Mouse (Mus musculus) lung, postnatal 4 days (tissue): ENCODE measurements around the gene Ctrc.
A peak's percentile ranks its signal among the peaks of the same experiment; 100 is the strongest.

Experiments used
- DNase-seq, 2 experiments: peaks; one replicate each; pipeline ENCODE4 v3.0.0; 2021

Ctrc gene

DNA sequence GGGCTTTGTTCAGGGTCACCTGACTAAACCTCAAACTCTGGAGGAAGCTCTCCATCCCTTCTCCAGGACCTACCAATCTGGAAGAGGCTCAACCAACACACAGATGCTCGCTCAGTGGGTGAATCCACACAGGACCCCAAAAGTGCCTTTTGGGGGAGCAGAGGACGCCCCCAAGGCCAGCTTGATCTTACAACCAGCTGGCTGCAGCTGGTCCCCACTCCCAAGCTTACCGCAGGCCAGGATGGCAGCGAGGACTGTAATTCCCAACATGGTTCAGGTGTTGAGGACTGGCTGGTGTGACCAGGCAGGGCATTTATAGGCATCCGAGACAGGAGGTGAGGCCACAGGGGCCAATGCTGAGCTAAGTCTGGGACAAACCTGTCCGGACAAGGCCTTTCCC lies at the start of gene Ctrc:
Gene Ctrc (minus strand): TSS at position 361 of the 400 bp plus-strand sequence.
- no peak for DNase-seq

DNA sequence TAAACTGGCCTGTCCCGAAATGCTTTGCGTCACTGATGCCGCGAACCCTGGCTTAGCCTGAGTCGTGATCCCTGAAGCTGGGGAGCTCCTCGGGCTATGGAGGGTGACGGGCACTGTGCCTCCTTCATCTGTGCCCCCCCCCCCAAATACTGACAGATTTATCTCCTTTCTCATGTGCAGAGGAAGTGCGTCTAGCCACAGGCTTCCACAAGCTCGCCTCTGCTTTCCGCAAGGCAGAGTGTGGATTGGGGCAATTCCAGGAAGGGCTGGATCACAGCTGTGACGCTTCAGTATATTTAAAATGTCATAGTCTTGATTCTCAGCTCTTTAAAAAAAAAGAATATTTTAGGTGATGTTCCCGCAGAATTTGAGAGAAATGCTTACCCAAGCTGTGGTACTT lies 49.6 kb upstream of the Ctrc start:
- no peak for DNase-seq

DNA sequence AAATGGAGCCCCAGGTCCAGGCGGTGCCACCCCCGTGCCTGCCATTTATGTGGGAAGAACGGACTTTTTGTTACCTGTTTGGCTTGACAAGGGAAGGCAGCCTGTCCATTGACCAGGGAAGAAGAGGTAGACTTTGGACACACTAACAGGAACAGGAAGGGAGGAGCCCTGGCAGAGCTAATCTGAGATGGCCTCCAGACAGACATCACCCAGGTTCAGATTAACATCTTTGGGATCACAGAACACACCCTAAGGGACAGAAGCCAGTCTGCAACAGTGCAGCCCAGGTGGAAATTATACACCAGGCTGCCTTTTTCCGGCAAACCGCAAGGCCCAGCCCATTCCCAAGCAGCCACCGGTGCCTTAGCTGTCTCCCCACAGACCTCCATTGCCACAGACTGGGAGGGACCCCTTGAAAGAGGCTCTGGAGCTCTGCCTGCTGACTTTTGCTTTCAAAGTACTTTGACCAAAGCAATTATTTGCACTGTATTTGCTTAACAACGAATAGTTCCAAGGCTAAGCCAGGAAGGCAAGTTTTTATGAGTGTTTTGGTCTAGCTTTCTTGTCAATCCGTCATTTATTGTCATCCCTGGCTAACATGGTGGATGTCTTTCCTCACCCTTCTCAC lies 47.1 kb upstream of the Ctrc start:
- DNase-seq, result no peak

DNA sequence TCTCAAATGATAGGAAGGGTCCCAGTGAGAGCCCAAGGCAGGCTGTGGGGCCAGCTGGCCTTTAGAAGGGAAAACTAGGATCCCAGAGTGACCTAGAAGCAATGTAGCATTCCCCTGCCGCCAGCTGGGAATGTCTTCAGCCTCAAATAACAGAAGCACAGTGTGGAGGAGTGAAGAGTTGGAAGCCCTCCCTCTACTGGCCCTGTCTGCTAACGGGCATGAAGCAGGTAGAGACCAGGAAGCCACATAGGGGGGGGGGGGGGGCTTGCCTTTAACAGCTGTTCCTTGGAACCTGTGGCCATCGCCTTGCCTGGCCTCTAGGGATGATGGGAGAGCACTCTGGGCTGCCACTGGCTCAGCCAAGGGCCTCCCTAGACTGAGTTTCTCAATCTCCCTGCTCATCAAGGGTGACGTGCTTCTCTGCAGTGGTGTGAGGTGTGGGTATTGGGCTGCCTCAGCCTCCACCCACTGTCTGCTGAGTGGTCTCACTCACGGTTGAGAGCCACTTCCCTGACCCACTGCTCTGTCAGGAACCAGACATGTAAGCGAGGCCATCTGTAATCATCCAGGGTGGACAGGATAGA lies 40.3 kb upstream of the Ctrc start:
- no peak for DNase-seq

DNA sequence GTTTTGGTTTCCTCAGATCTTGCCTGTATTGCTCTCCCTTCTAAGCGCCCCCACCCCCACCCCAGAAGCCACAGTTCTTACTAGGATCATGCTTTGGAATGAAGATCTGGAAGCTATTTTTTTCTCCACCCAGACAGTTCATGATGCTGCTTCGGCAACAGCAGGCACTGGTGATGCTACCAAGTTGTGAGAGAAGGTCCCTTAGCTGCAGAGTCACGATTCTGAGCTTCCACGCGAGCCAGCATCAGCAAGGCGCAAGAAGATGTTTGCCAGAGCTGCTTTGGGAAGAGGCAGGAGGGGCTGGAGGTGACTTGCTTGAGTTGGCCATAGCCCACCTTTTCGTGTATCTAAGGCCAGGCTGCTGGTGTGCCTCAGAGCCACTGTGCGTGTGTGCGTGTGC lies 39.3 kb upstream of the Ctrc start:
- no peak for DNase-seq

DNA sequence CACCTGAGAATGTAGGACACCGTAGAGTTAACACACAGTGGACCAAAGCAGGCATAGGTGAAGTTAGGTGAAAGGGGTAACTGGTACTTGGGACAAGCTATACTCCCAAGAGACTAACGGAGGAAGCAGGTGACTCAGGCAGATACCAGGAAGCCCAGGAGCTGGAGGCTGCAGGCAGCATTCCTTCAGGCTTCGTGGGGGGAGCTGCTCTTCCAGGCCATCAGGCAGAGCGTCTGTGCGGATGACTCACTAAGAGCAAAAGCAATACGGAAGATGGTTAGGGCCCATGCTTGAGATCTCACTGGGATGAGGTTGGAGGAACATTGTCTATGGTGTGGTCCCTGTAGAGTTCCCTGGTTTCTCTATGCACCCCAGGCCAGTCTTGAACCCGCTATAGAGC lies 36.7 kb upstream of the Ctrc start:
- no peak for DNase-seq

DNA sequence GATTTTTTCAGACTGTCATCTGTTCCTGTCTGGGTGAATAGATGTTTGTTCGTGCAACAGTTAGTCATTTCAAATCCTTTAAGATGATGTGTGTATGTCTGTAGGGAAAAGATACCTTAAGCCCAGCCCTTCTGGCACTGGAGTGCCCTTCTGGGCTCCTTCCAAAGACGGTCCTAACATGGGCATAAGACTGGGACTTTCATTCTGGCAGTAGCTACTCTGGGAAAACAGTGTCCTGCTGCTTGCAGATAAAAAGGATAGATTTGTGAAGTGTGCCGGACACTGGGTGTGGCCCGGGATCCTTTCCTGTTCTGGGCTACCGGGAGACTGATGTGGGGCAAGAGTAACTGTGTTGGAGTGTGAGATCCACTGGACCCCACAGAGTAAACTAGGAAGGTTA lies 35.8 kb upstream of the Ctrc start:
- peak in 1 of 2 experiments; percentile 33 for DNase-seq

DNA sequence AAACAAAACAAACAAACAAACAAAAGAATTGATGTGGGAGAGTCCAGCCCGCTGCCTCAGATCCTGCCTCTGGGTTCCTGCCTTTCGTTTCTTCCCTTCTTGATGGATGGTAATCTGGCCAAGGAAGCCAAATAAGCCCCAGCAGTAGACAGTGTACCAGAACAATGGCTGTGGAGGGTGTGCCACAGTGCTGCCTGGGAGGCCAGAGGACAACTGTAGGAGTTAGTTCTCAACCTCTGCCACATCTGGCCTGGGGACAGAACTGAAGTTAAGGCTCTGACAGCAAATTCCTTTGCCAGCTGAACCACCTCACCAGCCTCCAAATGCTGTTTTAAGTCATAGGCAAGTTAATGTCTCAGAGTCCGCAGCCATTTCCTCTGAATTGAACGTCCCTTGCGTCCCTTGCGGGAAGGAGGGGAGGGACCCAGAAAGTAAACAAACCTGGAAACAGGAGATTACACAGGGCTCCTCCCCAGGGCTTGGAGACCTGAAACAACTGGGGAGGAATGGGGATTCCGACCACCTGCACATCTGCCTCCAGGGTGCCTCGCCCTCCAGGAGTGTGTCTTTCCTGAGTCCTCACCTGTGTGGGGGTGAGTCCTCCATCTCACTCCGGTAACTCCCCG lies 35.2 kb upstream of the Ctrc start:
- no peak for DNase-seq

DNA sequence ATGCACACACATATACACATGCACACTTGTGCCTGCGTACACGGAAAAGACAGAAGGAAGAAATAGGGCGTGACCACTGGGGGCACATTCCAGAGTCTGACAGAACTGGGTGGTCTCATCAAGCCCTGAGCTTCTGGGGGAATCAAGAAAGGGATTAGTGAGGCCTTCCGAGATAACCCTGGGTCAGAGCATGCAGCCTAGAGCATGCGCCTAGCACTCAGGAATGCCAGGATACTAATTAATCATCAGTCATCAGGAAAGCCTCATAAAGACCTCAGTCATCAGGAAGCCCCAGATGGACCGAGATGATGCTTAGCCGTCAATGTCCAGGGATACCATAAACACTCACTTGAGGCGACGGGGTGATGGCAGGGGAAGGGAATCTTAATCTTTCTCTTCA lies 33.7 kb upstream of the Ctrc start:
- DNase-seq, result no peak

DNA sequence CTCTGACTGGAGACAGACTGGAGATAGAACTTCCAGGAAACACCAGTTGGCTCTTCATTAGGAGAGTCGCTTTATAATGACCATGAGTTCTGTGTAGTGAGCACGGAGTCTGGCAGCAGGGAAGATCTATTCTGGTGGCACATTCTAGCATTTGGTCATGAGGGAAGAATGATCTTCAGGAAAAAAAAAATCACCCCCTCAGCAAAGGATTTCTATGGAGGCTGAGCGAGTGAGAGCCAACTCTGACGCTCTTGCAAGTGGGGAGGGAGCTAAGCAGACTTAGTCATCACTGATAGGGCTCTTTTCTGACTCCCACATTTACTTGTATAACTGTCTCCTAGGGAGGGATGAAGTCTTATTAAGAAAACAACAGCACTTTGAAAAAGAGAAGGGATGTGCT lies 32.9 kb upstream of the Ctrc start:
- no peak for DNase-seq

DNA sequence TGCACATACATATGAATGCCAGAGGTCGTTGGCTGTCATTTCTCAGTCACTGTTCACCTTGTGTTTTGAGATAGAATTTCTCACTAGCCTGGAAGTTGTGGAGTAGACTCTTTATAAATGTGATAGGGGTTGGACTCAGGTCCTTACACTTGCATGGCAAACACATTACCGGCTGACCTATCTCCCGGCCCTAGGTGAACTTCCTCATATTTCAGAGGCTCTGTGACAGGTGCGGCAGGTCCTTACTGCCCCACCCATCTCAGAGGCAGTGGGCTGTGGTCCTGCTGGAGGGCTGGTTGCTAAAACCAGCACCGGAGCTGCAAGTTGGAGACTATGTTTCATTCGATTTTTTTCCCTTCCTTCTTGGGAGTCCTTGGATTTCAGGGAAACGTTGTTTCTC lies 32.5 kb upstream of the Ctrc start:
- no peak for DNase-seq

DNA sequence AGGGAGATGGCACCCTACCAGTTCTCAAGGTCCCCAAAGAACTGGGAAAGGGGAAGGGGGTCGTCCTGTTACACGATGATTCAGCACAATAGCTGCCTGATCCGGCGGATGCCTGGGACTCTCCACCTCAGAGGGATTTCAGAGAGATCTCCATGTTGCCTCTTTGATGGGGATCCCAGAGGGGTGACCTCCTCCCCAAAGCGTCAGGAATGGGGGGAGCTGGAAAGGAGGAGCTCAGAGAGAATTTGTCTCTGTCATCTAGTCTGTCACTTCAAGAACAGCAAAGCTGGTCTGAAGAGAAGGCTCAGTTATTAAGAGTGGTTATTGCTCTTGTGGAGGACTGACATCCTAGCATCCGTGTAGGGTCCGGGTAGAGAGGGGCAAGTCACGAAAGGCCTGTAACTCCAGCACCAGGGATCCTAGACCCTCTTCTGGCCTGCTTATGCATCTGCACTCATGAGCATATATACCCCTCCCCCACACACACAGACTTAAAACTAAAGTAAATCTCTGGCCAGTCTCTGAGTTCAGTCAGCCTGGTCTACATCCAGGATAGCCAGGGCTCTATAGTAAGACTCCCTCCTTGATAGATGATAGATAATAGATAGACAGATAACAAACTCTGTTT lies 29.4 kb upstream of the Ctrc start:
- no peak for DNase-seq

DNA sequence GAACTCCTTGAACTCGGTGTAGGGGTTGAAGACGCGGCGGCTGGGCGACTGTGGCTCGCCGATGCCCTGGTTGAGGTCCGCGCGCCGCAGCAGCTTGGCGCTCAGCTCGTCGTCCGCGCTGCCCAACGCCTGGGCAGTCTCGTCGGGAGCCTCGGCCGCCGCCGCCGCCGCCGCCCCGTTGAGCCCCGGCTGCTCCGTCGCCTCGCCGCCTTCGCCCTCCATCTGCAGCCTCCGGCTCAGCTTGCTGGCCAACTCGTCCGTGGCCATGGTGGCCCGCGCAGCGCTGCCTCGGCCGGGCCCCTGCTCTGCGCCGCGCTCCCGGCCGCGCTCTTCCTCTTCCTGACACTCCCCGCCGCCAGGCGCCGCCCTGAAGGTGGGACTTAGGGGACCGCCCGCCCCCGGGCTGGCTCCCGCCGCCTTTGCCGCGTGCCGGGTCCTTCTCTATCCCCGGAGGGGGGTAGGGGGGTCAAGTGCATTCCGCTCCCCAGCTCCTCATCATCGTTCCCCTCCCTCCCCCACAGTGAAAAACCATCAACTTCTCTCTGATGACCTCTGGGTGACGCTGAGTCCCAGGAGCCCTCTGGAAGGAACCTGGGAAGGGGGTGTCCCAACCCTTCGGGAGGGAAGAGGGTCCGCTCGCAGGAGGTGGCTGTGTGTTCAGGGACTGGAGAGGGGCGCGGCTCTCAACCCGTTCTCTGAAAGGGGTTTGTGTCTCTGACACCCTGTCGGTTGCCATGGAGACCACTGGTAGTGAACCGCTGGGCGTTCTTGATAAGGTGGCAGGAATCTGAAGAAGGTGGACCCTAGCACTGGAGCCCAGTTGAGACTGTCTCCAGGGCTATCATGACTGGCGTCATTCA lies 28.7 kb upstream of the Ctrc start, which contains the start of gene Efhd2:
Gene Efhd2 (minus strand): TSS at position 320 of the 860 bp plus-strand sequence.
- peak; percentile 88 to 89 for DNase-seq

DNA sequence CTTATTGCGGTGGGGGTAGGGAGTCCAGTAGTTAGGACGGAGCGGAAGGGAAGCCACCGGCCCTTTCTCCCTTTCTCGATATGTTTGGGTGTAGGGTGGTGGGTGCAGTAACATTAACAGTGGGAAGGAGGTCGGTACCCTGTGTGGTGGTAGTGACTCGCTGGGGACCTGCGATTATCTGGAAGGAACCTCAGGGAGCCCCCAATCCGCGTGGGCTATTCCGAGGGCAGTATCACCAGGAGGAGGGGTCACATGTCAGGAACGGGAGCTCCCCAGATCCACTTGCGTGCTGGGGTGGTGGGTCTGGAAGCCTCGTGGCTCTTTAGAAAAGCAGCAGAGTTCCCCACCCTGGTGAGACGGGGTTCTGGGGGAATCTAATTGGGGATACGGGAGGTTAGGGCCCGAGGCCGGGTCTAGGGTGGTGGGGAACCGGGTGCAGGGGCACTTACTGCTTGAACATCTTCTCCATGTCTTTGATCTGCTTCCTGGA lies 28.0 kb upstream of the Ctrc start:
- no peak for DNase-seq

DNA sequence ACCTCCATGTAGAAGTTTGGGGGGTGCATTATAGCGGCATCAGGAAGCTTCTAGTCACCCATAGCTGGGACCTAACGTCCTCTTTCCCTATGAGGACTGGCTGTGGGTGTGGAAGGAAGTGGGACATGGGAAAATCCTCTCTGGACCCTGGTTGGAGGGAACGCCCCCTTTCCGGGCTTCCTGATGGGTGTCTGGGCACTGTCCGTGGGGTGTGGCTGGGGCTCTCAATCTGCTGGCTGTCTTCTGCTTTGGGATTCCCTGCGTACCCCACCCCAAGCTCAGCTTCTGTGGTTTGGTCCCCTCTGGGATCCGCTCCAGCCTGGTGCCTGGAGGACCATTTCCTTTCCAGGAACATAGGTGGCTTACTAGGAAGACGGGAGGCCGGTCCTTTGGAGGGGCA lies 26.8 kb upstream of the Ctrc start:
- DNase-seq, result peak in 1 of 2 experiments; percentile 44

DNA sequence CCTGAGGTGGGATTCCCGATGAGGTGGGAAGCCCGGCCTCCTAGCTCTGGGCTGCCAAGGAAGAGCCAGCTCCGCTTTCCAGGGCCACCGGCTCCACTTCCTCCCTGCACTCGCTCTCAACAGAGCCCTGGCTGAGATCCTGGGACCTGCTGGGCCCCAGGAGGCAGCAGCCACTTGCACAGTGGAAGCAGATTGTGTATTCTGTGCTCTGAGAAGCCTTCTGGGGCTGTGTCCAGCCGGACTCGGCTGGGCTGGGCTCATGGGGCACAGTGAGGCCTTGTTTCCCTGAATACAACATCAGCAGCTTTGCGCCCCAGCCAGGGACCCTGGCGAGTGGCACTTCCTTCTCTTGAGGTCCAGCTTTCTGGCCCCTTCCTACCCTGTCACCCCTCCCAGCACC lies 25.8 kb upstream of the Ctrc start:
- DNase-seq, result peak; percentile 40 to 66

DNA sequence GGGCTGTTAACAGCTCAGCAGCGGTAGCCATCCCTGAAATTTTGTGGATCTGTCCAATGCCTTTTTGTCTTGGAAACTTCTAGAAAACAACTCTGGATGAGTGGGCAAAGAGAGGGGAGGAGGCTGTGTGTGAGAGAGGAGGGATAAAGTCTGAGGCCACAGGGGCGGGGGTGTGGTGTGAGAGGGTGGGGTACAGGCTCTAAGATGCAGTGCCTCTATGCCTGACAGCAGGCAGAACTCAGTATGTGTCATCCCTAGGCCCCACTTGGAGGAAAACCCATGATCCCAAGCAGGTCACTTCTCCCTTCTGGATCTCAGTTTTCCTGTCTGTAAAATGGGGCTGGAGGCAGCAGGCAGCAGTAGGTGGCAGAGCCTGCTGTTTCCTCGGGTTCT lies 25.2 kb upstream of the Ctrc start:
- DNase-seq, result no peak

DNA sequence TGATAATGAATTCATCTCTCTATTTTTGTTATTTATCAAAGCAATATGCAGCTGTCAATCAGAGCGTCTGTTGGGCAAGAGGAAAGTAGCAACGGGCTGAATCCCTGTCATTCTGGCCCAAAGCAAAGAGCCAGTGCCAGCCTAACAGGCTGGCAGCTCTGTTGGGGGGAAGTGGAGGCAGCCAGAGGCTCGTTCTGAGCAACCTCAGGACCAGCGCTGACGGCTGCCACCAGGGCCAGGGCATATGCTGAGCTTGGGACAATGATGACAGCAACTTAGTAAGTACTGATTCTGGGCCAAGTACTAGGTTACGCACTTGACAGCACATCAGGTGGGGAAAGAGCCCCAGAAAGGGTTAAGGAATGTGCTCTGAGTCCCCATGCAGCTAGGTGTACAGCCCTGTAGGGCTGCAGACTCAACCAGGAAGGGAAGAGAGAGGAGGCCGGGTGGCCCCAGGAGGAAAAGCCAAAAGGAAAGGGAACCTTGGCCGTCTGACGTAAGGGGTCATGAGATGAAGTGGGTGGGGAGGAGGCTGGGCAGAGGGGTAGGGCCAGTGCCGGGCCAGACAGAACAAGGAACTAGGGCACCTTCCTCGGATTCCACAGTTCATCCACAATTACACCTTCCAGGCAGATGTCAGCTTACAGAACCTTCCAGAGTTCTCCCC lies 24.6 kb upstream of the Ctrc start:
- peak; percentile 72 to 73 for DNase-seq

DNA sequence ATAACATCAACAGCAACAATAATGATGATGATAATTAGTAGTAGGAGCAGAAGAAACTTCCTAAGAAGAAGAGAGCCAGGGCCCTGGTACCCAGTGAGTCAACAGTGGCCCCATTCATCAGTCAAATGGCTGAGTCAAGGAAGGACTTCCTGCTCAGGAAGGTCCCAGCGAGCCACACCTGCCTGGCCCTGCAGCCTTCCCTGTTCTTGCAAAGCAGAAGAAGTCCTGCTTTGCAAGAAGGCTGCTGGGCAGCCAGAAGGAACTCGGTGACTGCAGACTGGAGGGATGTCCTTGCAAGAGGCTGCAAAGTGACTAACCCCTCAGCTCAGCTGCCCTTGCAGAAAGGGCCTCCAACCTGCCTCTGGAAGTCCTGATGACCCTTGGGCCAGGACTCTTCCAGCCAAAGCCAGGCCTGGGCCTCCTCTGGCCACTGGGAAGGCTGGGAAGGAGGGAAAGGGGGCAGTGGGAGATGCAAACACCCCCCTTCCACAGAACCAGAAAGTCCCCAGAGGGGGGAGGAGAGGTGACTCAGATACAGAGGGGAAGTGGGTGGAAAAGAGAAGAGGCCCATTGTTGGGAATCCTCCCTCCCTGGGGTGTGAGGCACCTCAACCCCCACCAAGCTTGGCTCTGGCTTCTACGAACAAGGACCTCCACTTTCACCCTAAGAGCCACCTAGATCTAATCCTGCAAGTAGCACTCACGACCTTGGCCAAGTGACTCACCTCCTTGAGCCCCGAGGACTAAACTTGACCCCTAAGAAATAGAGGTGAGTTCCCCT lies 23.5 kb upstream of the Ctrc start:
- peak in 1 of 2 experiments; percentile 40 for DNase-seq

DNA sequence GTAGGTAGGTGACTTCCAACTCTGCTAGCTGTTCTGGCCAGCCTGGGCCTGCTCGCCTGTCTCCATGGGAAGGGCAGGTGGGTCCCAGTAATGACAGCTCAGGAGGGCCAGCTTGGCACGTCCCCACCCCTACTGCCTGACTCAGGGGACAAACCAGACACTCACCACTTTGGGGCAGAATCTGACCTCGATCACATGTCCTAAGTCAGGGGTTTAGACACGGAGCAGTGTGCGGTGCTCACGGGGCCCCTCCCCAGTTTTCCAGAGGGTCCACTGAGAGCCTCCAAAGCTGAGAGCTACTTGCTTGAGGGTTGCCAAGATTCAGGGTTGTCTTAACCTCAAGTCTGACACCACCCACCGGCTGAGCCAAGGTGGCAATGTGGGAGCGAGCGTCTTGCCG lies 21.9 kb upstream of the Ctrc start:
- peak in 1 of 2 experiments; percentile 19 for DNase-seq

DNA sequence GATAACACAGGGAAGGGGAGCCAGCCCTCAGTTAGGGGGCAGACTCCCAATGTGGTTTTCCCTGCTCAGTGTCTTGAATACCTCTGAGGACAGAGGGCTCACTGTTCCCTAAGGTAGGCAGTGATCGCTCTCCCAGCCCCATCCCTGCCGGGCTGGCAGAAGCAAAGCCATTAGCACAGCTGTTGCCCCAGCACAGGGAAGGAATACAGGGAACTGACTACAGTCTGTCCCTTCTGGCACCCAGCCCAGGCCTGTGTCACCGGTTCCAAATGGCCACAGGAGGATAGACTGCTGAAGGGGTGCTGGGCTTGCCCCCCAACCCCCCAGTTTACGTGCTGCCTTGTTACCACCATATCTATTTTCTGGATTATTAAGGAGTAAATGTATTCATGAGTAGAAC lies 21.3 kb upstream of the Ctrc start:
- peak; percentile 61 to 72 for DNase-seq
